Mouse (Mus musculus) kidney, postnatal 25 days (tissue): ENCODE measurements around the gene Nudcd2.

Experiments used
- DNase-seq, 2 experiments: peaks; one replicate each; pipeline ENCODE4 v3.0.0; 2021; ENCODE audit warnings: mixed read lengths in 2 of 2

Gene Nudcd2

GRCm38 (mm10) chr11:40755968-40756367 lies 22.5 kb downstream of the Nudcd2 start:
- DNase-seq, result no peak

GRCm38 (mm10) chr11:40759896-40760295 lies 26.4 kb downstream of the Nudcd2 start:
- no peak for DNase-seq

GRCm38 (mm10) chr11:40763395-40763794 lies 29.9 kb downstream of the Nudcd2 start:
- peak in 1 of 2 experiments; percentile 30 for DNase-seq

GRCm38 (mm10) chr11:40764690-40765089 lies 31.2 kb downstream of the Nudcd2 start:
- DNase-seq, result no peak

GRCm38 (mm10) chr11:40775315-40776269 lies 42.1 kb downstream of the Nudcd2 start:
- DNase-seq, result peak in 1 of 2 experiments; percentile 23

GRCm38 (mm10) chr11:40781857-40782256 lies 48.4 kb downstream of the Nudcd2 start:
- no peak for DNase-seq

- DNase-seq, result no peak
These were observed 49.9 kb downstream of the Nudcd2 start for GRCm38 (mm10) chr11:40783346-40783745.

- no peak for DNase-seq
These were observed 50.9 kb downstream of the Nudcd2 start for GRCm38 (mm10) chr11:40784326-40784725.

GRCm38 (mm10) chr11:40786900-40787299 lies 53.4 kb downstream of the Nudcd2 start:
- no peak for DNase-seq
